Mouse (Mus musculus) gastrocnemius, postnatal 4 days (tissue): ENCODE measurements at regions not wholly inside any gene's neighbourhood (a gene's known extent, or its start where the extent isn't known, plus 50 kb on each side); places are given as distances from the start of the nearest gene placed in this dataset.

Experiments used
- DNase-seq, 2 experiments: peaks; one replicate each; pipeline ENCODE4 v3.0.0; 2021 to 2022; ENCODE audit warnings: low spot score in 2 of 2, mixed read lengths in 2 of 2

DNA sequence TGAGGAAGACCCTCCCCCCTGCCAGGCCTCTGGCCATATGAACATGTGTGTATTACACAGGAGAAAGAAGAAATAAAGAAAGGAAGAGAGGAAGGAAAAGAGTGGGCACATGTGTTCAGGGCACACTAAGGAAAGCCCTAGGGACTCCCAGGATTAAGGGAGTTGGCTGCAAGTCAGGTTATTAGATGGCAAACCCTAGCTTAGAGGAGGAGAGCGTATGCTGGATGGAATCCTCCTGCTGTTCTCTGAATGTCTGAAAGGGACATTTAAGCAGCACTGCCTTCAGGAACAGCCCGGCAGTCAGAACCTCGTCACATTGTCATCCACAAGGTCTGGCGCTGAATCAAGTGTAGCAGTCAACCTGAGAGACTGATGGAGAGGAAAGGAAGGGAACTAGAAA lies 98.1 kb upstream of the Ppp1r26 start:
- DNase-seq: no peak

- DNase-seq: no peak
Observed at GRCm38 (mm10) chr2:28349911-28350310, 96.7 kb upstream of the Ppp1r26 start.

DNA sequence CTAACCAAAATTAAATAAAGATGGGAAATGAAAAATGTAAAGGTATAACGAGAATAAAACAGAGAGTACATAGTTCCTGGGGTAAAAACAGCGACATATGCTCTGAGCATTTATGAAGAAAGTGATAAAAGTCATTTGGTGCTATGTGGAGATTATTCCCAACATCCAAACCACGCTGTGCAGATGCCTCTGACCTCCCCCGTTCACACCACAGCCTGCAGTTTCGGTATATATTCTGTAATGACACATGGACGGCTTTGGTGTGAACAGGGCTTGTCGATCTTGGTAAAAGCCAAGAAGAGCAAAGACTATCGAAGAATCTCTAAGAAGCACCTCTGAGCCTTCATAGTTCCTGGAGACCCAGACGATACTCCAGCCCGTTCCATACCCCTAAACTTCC lies 95.2 kb upstream of the Ppp1r26 start:
- no peak for DNase-seq

- no peak for DNase-seq
Observed at GRCm38 (mm10) chr2:28352903-28353302, 93.7 kb upstream of the Ppp1r26 start.

DNA sequence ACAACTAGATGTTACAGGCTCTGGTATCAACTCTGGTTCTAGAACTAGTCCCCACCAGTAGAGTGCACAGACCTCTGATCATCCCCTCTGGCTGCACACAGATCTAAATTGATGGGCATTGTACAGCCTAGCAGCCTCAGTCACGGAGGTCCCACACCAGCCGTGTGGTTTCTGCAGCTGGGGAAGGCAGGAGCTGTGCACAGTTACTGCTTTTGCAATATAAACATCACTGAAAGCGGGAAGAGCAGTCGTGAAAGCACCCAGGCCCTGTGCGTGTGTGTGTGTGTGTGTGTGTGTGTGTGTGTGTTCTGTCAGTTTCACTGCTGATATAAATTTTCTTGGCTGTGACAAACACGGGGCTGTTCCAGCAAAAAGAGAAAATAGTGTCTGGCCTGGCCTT lies 84.4 kb upstream of the Ppp1r26 start:
- DNase-seq: no peak

GRCm38 (mm10) chr2:28364623-28365022 lies 82.0 kb upstream of the Ppp1r26 start:
- peak in 1 of 2 experiments; percentile 26 for DNase-seq

GRCm38 (mm10) chr2:28365756-28366155 lies 80.8 kb upstream of the Ppp1r26 start:
- DNase-seq: no peak

DNA sequence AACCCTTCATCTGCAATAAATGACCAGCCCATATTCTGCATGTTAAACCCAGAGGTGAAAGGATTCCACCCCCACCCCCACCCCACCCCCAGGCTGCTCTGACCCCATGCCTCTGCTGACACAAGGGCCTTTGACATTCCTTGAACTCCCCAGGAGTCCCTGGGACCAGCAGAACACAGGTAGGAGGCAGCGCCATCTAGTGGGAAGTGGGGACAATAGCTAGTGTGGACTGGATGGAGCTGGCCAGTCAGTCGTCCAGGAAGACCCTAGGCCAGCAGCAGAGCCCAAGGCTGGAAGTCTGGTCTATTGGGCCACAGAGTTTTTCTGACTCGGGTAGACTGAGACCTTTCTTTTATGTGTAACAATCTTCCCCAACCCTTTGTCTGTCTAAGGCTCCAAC lies 71.8 kb upstream of the Ppp1r26 start:
- peak; percentile 35 to 67 for DNase-seq

- DNase-seq: no peak
Observed at GRCm38 (mm10) chr2:28377948-28378822, 68.4 kb upstream of the Ppp1r26 start.

DNA sequence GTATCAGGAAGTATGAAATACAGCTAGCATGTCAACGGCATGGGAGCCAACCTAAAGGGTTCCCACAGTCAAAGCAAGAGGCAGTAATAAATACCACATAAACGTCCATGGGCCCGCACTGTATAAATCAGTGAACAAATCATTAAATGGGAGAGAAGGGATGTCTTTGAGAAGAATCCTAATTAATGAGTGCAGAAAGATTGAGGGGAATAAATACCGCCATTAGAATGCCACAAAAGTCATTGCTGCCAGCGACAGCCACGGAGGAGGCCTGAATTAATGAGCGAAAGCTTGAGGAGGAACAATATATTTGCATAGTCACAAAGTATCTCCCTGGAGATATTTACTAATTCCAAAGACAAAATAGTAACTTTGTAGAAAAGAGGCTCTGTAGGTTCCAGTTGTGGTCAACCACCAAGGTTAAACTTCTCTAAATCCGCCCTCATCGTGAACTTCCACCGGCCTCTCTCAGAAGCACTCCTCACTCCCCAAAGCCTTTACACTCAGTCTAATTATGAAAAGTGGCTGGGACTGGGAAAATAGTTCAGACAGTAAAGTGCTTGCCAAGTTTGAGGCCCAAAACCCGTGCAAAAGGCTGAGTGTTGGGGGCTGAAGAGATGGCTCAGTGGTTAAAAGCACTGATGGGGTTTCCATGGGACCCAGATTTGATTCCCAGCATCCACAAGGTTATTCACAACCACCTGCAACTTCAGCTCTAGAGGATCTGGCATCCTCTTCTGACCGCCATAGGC lies 64.4 kb upstream of the Ppp1r26 start:
- DNase-seq: no peak

GRCm38 (mm10) chr2:28384875-28385274 lies 61.7 kb upstream of the Ppp1r26 start:
- DNase-seq: no peak

DNA sequence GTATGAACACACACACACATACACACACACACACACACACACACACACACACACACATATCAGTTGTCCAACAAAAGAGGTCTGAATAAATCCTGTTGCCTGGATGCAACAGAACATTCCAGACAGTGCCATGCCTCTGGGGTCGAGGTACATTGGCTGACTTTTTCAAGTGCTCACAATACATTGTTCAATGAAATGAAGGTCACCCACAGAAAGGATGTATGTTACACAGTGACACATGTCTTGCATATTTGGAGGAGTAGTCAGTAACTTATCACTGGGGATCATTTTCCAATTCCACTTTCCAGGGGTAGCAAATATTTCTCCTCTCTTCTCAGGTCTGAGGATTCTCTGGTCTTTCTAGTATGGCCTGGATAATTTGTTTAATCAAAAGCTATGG lies 59.8 kb upstream of the Ppp1r26 start:
- no peak for DNase-seq

DNA sequence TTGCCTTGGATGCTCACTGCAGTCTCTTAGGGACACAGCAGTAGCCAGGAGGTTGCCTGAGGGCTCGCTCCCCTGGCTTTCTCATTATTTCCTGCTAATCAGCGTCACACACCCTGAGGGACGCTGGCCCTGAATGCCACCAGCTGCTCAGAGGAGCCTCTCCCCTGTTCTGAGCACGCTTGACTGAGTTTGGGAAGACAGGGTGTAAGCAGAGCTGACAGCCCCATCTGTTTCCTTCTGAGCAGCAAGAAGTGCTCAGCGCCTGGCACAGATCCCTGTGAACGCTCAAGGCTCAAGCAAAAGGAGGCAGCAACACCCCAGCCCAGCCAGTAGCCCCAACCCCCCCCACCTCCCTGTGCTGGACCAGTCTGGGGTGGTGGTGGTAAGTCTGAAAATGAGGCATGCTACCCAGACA lies 59.2 kb upstream of the Ppp1r26 start:
- peak in 1 of 2 experiments; percentile 27 for DNase-seq

- DNase-seq: no peak
Observed at GRCm38 (mm10) chr2:28387926-28388325, 58.7 kb upstream of the Ppp1r26 start.

DNA sequence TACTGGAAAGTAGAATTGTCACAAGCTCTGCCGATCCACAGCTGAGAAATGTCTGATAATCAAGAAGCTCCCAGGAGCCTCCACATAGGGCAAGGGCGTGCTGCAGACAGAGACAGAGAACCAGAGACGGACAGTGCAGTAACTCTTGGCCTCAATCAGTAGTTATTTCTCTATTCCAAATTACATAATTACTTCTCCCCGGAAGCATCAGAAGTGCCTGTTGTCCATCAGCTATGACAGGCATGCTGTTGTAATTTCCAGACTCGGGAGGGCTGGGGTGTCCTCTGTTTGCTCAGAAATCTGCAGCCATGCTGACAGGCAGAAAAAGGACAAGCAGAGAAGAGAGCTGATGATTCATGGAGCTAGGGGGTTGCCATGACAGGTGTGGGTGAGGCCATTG lies 56.9 kb upstream of the Ppp1r26 start:
- DNase-seq: no peak

DNA sequence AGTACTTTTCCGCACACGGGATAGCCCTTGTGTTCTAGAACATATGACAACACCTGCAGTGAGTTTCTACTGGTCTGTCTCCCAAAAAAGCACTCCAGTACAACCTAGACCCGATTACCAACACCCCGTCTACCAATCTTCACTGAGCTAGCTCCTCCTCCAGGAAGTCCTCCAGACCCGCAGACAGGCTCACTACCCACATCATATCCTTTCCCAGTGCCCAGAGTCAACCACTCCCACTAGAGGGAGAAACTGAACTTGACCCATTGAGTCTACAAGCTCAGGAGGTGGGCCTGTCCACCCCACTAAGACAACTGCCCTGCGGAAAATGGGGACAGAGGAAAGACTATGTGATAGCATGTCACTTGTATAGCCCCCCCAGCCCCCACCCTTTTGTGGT lies 51.2 kb upstream of the Ppp1r26 start:
- no peak for DNase-seq
